Mouse (Mus musculus) embryonic facial prominence, embryonic 12.5 days (tissue): Measurements from ENCODE around the gene Cbll1. TPM values are rescaled to one million over a fixed set of nuclear protein-coding genes. Genes with fewer than 3 reads are reported as not detected.
"Not testable (repeated sequence)": the region's sequence is repeated elsewhere in the genome, so short reads cannot be mapped to it uniquely, and the experiment has no call there.

Experiments
- ATAC-seq: fragments of 200-750 bp; cut with Nextera tagmentation; 2 replicates; pipeline ENCODE4 v1.8.0; 2017; ENCODE audit not compliant: insufficient number of reproducible peaks, insufficient read depth, low FRiP score, low TSS enrichment
- H3K27ac ChIP-seq: fragments of 300-500 bp; sonication (generic); 2 replicates; pipeline ENCODE4 v1.5.1; 2016; ENCODE audit warnings: mild to moderate bottlenecking
- H3K27me3 ChIP-seq: fragments of 300-500 bp; sonication (generic); 2 replicates; pipeline ENCODE4 v1.6.1; 2016; ENCODE audit warnings: mild to moderate bottlenecking, moderate library complexity
- H3K36me3 ChIP-seq: fragments of 300-500 bp; sonication (generic); 2 replicates; pipeline ENCODE4 v1.6.1; 2016; ENCODE audit warnings: mild to moderate bottlenecking
- H3K4me1 ChIP-seq: fragments of 300-500 bp; sonication (generic); 2 replicates; pipeline ENCODE4 v1.6.1; 2016
- H3K4me2 ChIP-seq: fragments of 300-500 bp; sonication (generic); replicated peaks from 2 replicates; pipeline ENCODE4 v1.6.1; 2016; ENCODE audit warnings: mild to moderate bottlenecking, moderate library complexity
- H3K4me3 ChIP-seq: fragments of 300-500 bp; sonication (generic); 2 replicates; pipeline ENCODE4 v1.5.1; 2016; ENCODE audit warnings: mild to moderate bottlenecking
- H3K9ac ChIP-seq: fragments of 300-500 bp; sonication (generic); 2 replicates; pipeline ENCODE4 v1.6.1; 2016; ENCODE audit warnings: mild to moderate bottlenecking, moderate library complexity
- H3K9me3 ChIP-seq: fragments of 300-500 bp; sonication (generic); 2 replicates; pipeline ENCODE4 v1.6.1; 2016; ENCODE audit warnings: mild to moderate bottlenecking, moderate library complexity
- WGBS: fragments of 180-500 bp; shearing (Covaris S2); methylation state at CpG from one replicate; pipeline ENCODE4 v1.1.7; 2016; 5-methylcytosine and 5-hydroxymethylcytosine counted together
- polyA plus RNA-seq: library from polyadenylated mRNA; unstranded; fragments of >200 nt; fragmentation: Nextera tagmentation; extraction: Ambion mirVana; gene quantifications from 2 replicates; pipeline ENCODE4 v1.2.1, GENCODE M21; 2016

Gene Cbll1
- polyA plus RNA-seq, 1 experiment from 2014 or later, result 12.4 TPM

- Histone ChIP-seq H3K4me3 (no peak overlapping the region), H3K9ac (no peak overlapping the region), H3K36me3 (peaks cover 34% of the 10 kb centered on the region), H3K4me1 (no peaks in the 10 kb centered on the region), H3K27me3 (no peaks in the 10 kb centered on the region), H3K4me2 (no peak overlapping the region), H3K9me3 (no peaks in the 10 kb centered on the region), H3K27ac (no peak overlapping the region)
- 76% methylated on average over 6 of the region's 6 CpGs for WGBS
- ATAC-seq, result no peak
Observed at GRCm38 (mm10) chr12:31486431-31486830, 13.0 kb downstream of the Cbll1 start.

GRCm38 (mm10) chr12:31478182-31478581 lies 21.2 kb downstream of the Cbll1 start:
- not testable (repeated sequence) for H3K4me1 ChIP-seq, H3K4me2 ChIP-seq, H3K36me3 ChIP-seq, H3K4me3 ChIP-seq, H3K27me3 ChIP-seq, H3K27ac ChIP-seq, ATAC-seq, H3K9me3 ChIP-seq, H3K9ac ChIP-seq
- 89% methylated on average over 4 of the region's 6 CpGs for WGBS

GRCm38 (mm10) chr12:31462615-31463014 lies 36.8 kb downstream of the Cbll1 start:
- no peaks in the 10 kb centered on the region for H3K27me3 ChIP-seq
- ATAC-seq, result no peak
- H3K9me3 ChIP-seq, result no peaks in the 10 kb centered on the region
- no peak overlapping the region for H3K27ac ChIP-seq
- no peaks in the 10 kb centered on the region for H3K36me3 ChIP-seq
- 48% methylated on average over 4 of the region's 4 CpGs for WGBS
- H3K9ac ChIP-seq, result no peak overlapping the region
- no peaks in the 10 kb centered on the region for H3K4me1 ChIP-seq
- H3K4me3 ChIP-seq, result no peak overlapping the region
- H3K4me2 ChIP-seq, result no peak overlapping the region

GRCm38 (mm10) chr12:31461371-31461770 lies 38.0 kb downstream of the Cbll1 start:
- Histone ChIP-seq H3K36me3 (no peaks in the 10 kb centered on the region), H3K9ac (no peak overlapping the region), H3K4me3 (no peak overlapping the region), H3K27ac (no peak overlapping the region), H3K27me3 (no peaks in the 10 kb centered on the region), H3K9me3 (no peaks in the 10 kb centered on the region), H3K4me2 (no peak overlapping the region), H3K4me1 (no peaks in the 10 kb centered on the region)
- WGBS, result 87% methylated on average over 9 of the region's 9 CpGs
- no peak for ATAC-seq

- H3K27me3 ChIP-seq, H3K4me1 ChIP-seq, H3K27ac ChIP-seq, H3K4me2 ChIP-seq, H3K36me3 ChIP-seq, ATAC-seq, H3K4me3 ChIP-seq, H3K9ac ChIP-seq, H3K9me3 ChIP-seq: not testable (repeated sequence)
- 41% methylated on average over 3 of the region's 3 CpGs for WGBS
Observed at GRCm38 (mm10) chr12:31460270-31460669, 39.1 kb downstream of the Cbll1 start.

GRCm38 (mm10) chr12:31458474-31458873 lies 40.9 kb downstream of the Cbll1 start:
- ATAC-seq, result no peak
- WGBS, result 71% methylated on average over 4 of the region's 4 CpGs

GRCm38 (mm10) chr12:31456271-31456670 lies 43.1 kb downstream of the Cbll1 start:
- Histone ChIP-seq H3K4me3 (no peak overlapping the region), H3K9me3 (no peaks in the 10 kb centered on the region), H3K4me2 (no peak overlapping the region), H3K4me1 (no peaks in the 10 kb centered on the region), H3K36me3 (no peaks in the 10 kb centered on the region), H3K27me3 (no peaks in the 10 kb centered on the region), H3K9ac (no peak overlapping the region), H3K27ac (no peak overlapping the region)
- WGBS, result 87% methylated on average over 9 of the region's 9 CpGs
- no peak for ATAC-seq

More at GRCm38 (mm10) chr12:31458474-31458873, 40.9 kb downstream of the Cbll1 start:
- Histone ChIP-seq H3K4me2 (no peak overlapping the region), H3K4me3 (no peak overlapping the region), H3K27ac (no peak overlapping the region), H3K4me1 (no peaks in the 10 kb centered on the region), H3K27me3 (no peaks in the 10 kb centered on the region), H3K9me3 (no peaks in the 10 kb centered on the region), H3K36me3 (no peaks in the 10 kb centered on the region), H3K9ac (no peak overlapping the region)

GRCm38 (mm10) chr12:31449341-31449740 lies 50.1 kb downstream of the Cbll1 start:
- Histone ChIP-seq H3K9ac (no peak overlapping the region; the same call in 1 of the 2 replicates), H3K36me3 (no peaks in the 10 kb centered on the region), H3K9me3 (no peaks in the 10 kb centered on the region), H3K4me2 (no peak overlapping the region), H3K27me3 (no peaks in the 10 kb centered on the region), H3K4me1 (no peaks in the 10 kb centered on the region), H3K27ac (no peak overlapping the region), H3K4me3 (no peak overlapping the region)
- WGBS, result 92% methylated on average over 3 of the region's 3 CpGs
- ATAC-seq, result no peak

- no peak overlapping the region for H3K27ac ChIP-seq
- H3K9ac ChIP-seq, result no peak overlapping the region
- H3K36me3 ChIP-seq, result no peaks in the 10 kb centered on the region
- H3K27me3 ChIP-seq, result no peaks in the 10 kb centered on the region
- no peaks in the 10 kb centered on the region for H3K9me3 ChIP-seq
- ATAC-seq, result no peak
- 82% methylated on average over 6 of the region's 6 CpGs for WGBS
- H3K4me1 ChIP-seq, result no peaks in the 10 kb centered on the region
- no peak overlapping the region for H3K4me2 ChIP-seq
- no peak overlapping the region for H3K4me3 ChIP-seq
Observed at GRCm38 (mm10) chr12:31444827-31445226, 54.6 kb downstream of the Cbll1 start.

- H3K36me3 ChIP-seq, result no peaks in the 10 kb centered on the region
- H3K4me2 ChIP-seq, result peak overlapping the region; percentile 36
- under 1% methylated on average over 11 of the region's 11 CpGs for WGBS
- H3K27ac ChIP-seq, result no peak overlapping the region
- H3K4me3 ChIP-seq, result no peak overlapping the region
- H3K4me1 ChIP-seq, result no peaks in the 10 kb centered on the region
- H3K9ac ChIP-seq, result no peak overlapping the region
- 0 out of 2 replicates have a peak, but pooled peaks have one; percentile 6 for ATAC-seq
- H3K27me3 ChIP-seq, result no peaks in the 10 kb centered on the region
- no peaks in the 10 kb centered on the region for H3K9me3 ChIP-seq
Observed at GRCm38 (mm10) chr12:31444131-31444546, 55.3 kb downstream of the Cbll1 start.

GRCm38 (mm10) chr12:31439612-31440011 lies 59.8 kb downstream of the Cbll1 start:
- H3K27me3 ChIP-seq, result no peaks in the 10 kb centered on the region
- no peak for ATAC-seq
- 70% methylated on average over 2 of the region's 2 CpGs for WGBS
- no peak overlapping the region for H3K4me2 ChIP-seq
- no peak overlapping the region for H3K9ac ChIP-seq
- no peak overlapping the region for H3K4me3 ChIP-seq
- H3K4me1 ChIP-seq, result no peaks in the 10 kb centered on the region
- H3K9me3 ChIP-seq, result no peaks in the 10 kb centered on the region
- no peaks in the 10 kb centered on the region for H3K36me3 ChIP-seq
- no peak overlapping the region for H3K27ac ChIP-seq

GRCm38 (mm10) chr12:31437791-31438190 lies 61.6 kb downstream of the Cbll1 start:
- Histone ChIP-seq H3K36me3 (no peaks in the 10 kb centered on the region), H3K27me3 (no peaks in the 10 kb centered on the region), H3K4me1 (no peaks in the 10 kb centered on the region), H3K27ac (no peak overlapping the region), H3K9ac (no peak overlapping the region), H3K9me3 (no peaks in the 10 kb centered on the region), H3K4me2 (no peak overlapping the region), H3K4me3 (no peak overlapping the region)
- WGBS, result 62% methylated on average over 6 of the region's 6 CpGs
- ATAC-seq, result no peak
